Mouse (Mus musculus) ES-E14 (cell line): ENCODE results near the gene Tspan8. TPM values are rescaled to one million over a fixed set of nuclear protein-coding genes. Genes with fewer than 3 reads are reported as not detected.

Source experiments
- DNase-seq: peaks from one replicate; pipeline ENCODE4 v3.0.0-alpha.2; 2013; ENCODE audit warnings: low read depth, low spot score
- H3K27ac ChIP-seq: 2 replicates; pipeline ENCODE4 v1.5.1; 2012; ENCODE audit warnings: low read depth, mild to moderate bottlenecking, low read length, moderate library complexity, mixed read lengths; ENCODE audit not compliant: poor library complexity, insufficient read depth, severe bottlenecking
- H3K36me3 ChIP-seq: 2 replicates; pipeline ENCODE4 v1.6.1; 2012; ENCODE audit warnings: mild to moderate bottlenecking, low read length, moderate library complexity, mixed read lengths; ENCODE audit not compliant: control insufficient read depth, poor library complexity, insufficient read depth, severe bottlenecking
- H3K4me1 ChIP-seq, 2 experiments: fragments of 150-350 bp in 1 of 2; sonication (generic) in 1 of 2; 2 replicates each; pipeline ENCODE4 v1.6.1; 2012; ENCODE audit warnings: low read length in 2 of 2, mild to moderate bottlenecking in 1 of 2, mixed read lengths in 1 of 2; ENCODE audit not compliant: control insufficient read depth in 2 of 2, insufficient read depth in 2 of 2, poor library complexity in 1 of 2
- H3K4me3 ChIP-seq, 2 experiments: fragments of 150-350 bp in 1 of 2; sonication (generic) in 1 of 2; 2 replicates each; pipeline ENCODE4 v1.5.1; 2012; ENCODE audit warnings: low read length in 2 of 2, low read depth in 1 of 2, mild to moderate bottlenecking in 1 of 2, mixed read lengths in 1 of 2; ENCODE audit not compliant: insufficient read depth in 1 of 2, poor library complexity in 1 of 2, severe bottlenecking in 1 of 2
- H3K9ac ChIP-seq: 2 replicates; pipeline ENCODE4 v1.6.1; 2012; ENCODE audit warnings: low read depth, mild to moderate bottlenecking, low read length, mixed read lengths; ENCODE audit not compliant: poor library complexity, insufficient read depth, severe bottlenecking
- H3K9me3 ChIP-seq: fragments of 150-350 bp; sonication (generic); 2 replicates; pipeline ENCODE4 v1.6.1; 2012; ENCODE audit warnings: low read depth, mild to moderate bottlenecking, low read length; ENCODE audit not compliant: control insufficient read depth, insufficient read depth
- CHD2 ChIP-seq: IDR thresholded peaks from 2 replicates; pipeline ENCODE4 v1.6.1; 2014; ENCODE audit warnings: mild to moderate bottlenecking, low read depth, low read length, inconsistent platforms
- HCFC1 ChIP-seq: IDR thresholded peaks from 2 replicates; pipeline ENCODE4 v1.6.1; 2012; ENCODE audit warnings: low read length, inconsistent platforms, borderline replicate concordance; ENCODE audit not compliant: insufficient read depth
- MAFK ChIP-seq: IDR thresholded peaks from 2 replicates; pipeline ENCODE4 v1.6.1; 2014; ENCODE audit warnings: mild to moderate bottlenecking, low read depth, low read length, inconsistent platforms; ENCODE audit not compliant: insufficient read depth
- ZC3H11A ChIP-seq: IDR thresholded peaks from 2 replicates; pipeline ENCODE4 v1.6.1; 2012; ENCODE audit warnings: low read depth, mild to moderate bottlenecking, inconsistent platforms, low read length, borderline replicate concordance
- ZNF384 ChIP-seq: IDR thresholded peaks from 2 replicates; pipeline ENCODE4 v1.6.1; 2012; ENCODE audit warnings: low read depth, low read length, inconsistent platforms
- in situ Hi-C, 2 experiments: fragments of 600-800 bp; cut with MboI; formaldehyde crosslinking; loops; one replicate each; pipeline ENCODE4 v1.15.1; 2025; ENCODE audit warnings: low sequenced_read_pairs in 2 of 2, inconsistent platforms in 1 of 2; ENCODE audit not compliant: unreplicated experiment in 2 of 2
- total RNA-seq: library from RNA; depleted of rRNA; stranded (reverse); fragments of 300-350 nt; gene quantifications from 2 replicates; pipeline ENCODE4 v1.2.3, GENCODE M21; 2012; rRNA removed

Tspan8 gene
- total RNA-seq, 1 experiment: 4.4 TPM

DNA sequence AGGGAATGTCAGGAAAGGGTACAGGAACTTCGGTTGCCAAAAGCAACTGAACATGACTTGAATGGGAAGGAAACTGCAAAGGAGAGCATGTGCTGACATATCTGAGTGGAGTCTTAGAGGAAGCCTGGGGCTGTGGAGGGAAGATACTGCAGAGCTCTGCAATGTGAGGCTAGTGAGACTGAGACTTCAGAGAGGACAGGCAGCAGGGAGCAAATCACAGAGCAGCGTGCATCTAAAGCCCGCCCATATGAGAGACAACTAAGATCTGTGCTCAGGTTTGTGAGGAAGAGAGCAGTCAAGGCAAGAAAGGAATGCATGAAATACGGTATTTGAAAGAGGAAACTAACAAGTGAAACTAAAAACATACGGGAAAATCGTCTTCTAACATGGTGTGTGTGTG lies 76.3 kb downstream of the Tspan8 start:
- H3K4me3 ChIP-seq: no peak overlapping the region
- no peak for DNase-seq
- in situ Hi-C loops: no loop called here
- H3K27ac ChIP-seq: no peak overlapping the region
- no peaks in the 10 kb centered on the region for H3K4me1 ChIP-seq
- no peaks in the 10 kb centered on the region for H3K9me3 ChIP-seq
- TF ChIP-seq ZNF384 (no peak), MAFK (no peak), ZC3H11A (no peak)
- H3K9ac ChIP-seq: no peak overlapping the region
- no peaks in the 10 kb centered on the region for H3K36me3 ChIP-seq

GRCm38 (mm10) chr10:115894045-115894444 lies 77.4 kb downstream of the Tspan8 start:
- no peaks in the 10 kb centered on the region for H3K9me3 ChIP-seq
- DNase-seq: no peak
- no peak overlapping the region for H3K4me3 ChIP-seq
- TF ChIP-seq ZC3H11A (no peak), ZNF384 (no peak), CHD2 (no peak), HCFC1 (no peak), MAFK (no peak)
- H3K36me3 ChIP-seq: no peaks in the 10 kb centered on the region
- in situ Hi-C loops: no loop called here
- no peaks in the 10 kb centered on the region for H3K4me1 ChIP-seq
- H3K27ac ChIP-seq: no peak overlapping the region
- H3K9ac ChIP-seq: no peak overlapping the region

GRCm38 (mm10) chr10:115896764-115897163 lies 80.1 kb downstream of the Tspan8 start:
- no peak overlapping the region for H3K27ac ChIP-seq
- H3K9me3 ChIP-seq: no peaks in the 10 kb centered on the region
- no peak overlapping the region for H3K4me3 ChIP-seq
- H3K4me1 ChIP-seq: no peaks in the 10 kb centered on the region
- H3K9ac ChIP-seq: no peak overlapping the region
- no peak for DNase-seq
- H3K36me3 ChIP-seq: no peaks in the 10 kb centered on the region
- in situ Hi-C loops: no loop called here
- no peak for TF ChIP-seq ZC3H11A
- no peak for TF ChIP-seq HCFC1
- no peak for TF ChIP-seq CHD2
- no peak for TF ChIP-seq ZNF384
- TF ChIP-seq MAFK: no peak

GRCm38 (mm10) chr10:115897235-115897634 lies 80.6 kb downstream of the Tspan8 start:
- Histone ChIP-seq H3K9ac (no peak overlapping the region), H3K27ac (no peak overlapping the region), H3K9me3 (no peaks in the 10 kb centered on the region), H3K4me1 (no peaks in the 10 kb centered on the region), H3K36me3 (no peaks in the 10 kb centered on the region), H3K4me3 (no peak overlapping the region)
- TF ChIP-seq ZC3H11A (no peak), CHD2 (no peak), ZNF384 (no peak), HCFC1 (no peak), MAFK (no peak)
- in situ Hi-C loops: no loop called here
- no peak for DNase-seq

Other genes with a start within 250 kb of the Tspan8 start
- not detected in 2 replicates for gene A930009A15Rik, start 246.8 kb upstream of the Tspan8 start, total RNA-seq
- 0.22 and 0.53 TPM in 2 replicates for gene Lgr5, start 229.1 kb upstream of the Tspan8 start, total RNA-seq
- gene Ptprr, start 201.4 kb downstream of the Tspan8 start, total RNA-seq: 0.11 and 0.13 TPM in 2 replicates